In the genomic region with DNA sequence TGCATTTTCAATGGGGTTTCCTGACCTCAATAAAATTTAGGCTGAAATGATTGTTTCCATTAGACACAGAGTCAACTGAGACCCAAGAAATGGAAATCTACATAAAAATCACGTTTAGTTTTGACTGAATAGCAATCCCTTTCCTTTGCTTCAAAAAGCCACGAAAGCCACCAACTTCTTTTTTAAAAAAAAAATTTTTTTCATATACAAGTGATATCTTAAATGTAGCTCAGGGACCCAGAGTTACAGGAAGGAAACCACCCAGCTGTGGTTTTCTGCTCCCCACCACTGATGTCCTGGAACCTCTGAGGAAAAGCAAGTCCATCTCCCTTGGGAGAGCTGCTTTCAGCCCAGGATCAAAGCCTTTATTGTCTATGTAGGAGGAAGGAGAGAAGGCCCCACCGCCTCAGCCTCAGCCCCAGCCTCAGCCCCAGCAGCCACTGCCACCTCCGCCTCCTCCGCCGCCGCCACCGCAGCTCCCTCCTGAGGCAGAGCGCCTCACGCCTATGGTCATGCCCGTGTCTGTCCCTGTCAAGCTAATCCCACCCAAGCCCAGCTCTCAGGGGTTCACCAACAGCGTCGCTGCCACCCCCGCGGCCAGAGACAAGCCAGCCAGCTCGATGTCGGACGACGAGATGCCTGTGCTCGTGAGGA, we compare ENCODE assay signal across 23 mouse cellular contexts. TPM values are rescaled to one million over a fixed set of nuclear protein-coding genes. Genes with fewer than 3 reads are reported as not detected.
DNase-seq lines count a peak whose midpoint lies in the region; ATAC-seq and TF ChIP-seq lines count a peak whose summit lies in the region.
"Had no signal": no experiment of that assay in that cellular context is flagged by ENCODE, and none has a peak within 500 bp of the region (broad histone marks: within the 10 kb centered on the region; RNA-seq: fewer than 3 reads in every experiment).

No protein-coding gene starts in this region.

- no peak for TF ChIP-seq CTCF in E14TG2a.4 (conservative IDR thresholded peaks at IDR 0.05; ENCODE audit: low read length)

- peaks cover 60% of the 10 kb centered on the region for H3K36me3 ChIP-seq in midbrain, embryonic 10.5 days
- peaks cover 52% of the 10 kb centered on the region for H3K36me3 ChIP-seq in midbrain, embryonic 14.5 days (ENCODE audit: control insufficient read depth, insufficient read depth, low read length)
- peaks cover 29% of the 10 kb centered on the region for H3K36me3 ChIP-seq in E14TG2a.4 (ENCODE audit: insufficient read depth, low read length)

- H3K9ac ChIP-seq in midbrain, embryonic 14.5 days (replicated peaks; ENCODE audit: low read length) = no peak overlapping the region
- H3K9ac ChIP-seq: embryonic facial prominence, embryonic 13.5 days; forebrain, embryonic 13.5 days; forebrain, postnatal 0 days; heart, embryonic 13.5 days; hindbrain, embryonic 12.5 days had no signal

- no peak overlapping the region for H3K4me2 ChIP-seq in midbrain, embryonic 14.5 days (ENCODE audit: low read length)
- H3K4me2 ChIP-seq: embryonic facial prominence, embryonic 13.5 days; forebrain, embryonic 13.5 days; heart, embryonic 13.5 days; hindbrain, embryonic 12.5 days had no signal

- no peak for DNase-seq in midbrain, embryonic 10.5 days (ENCODE audit: low spot score)
- DNase-seq in midbrain, embryonic 14.5 days = no peak
- DNase-seq in 416B (ENCODE audit: low read depth) = peak; percentile 42
- DNase-seq in kidney, adult 11 months = no peak
- DNase-seq in gastrocnemius, postnatal 25 days = no peak
- DNase-seq: adrenal gland, adult 8-10 months; adrenal gland, postnatal 36 days; B cell, adult 2 months; cerebellum, adult 11 months; cerebellum, adult 8-10 months; cerebellum, postnatal 14 days; forebrain, postnatal 0 days; gastrocnemius, postnatal 14 days; heart, postnatal 4 days had no signal

- peaks cover 11% of the 10 kb centered on the region for H3K4me1 ChIP-seq in midbrain, embryonic 10.5 days
- H3K4me1 ChIP-seq in midbrain, embryonic 14.5 days (ENCODE audit: control insufficient read depth, insufficient read depth, low read length) = no peaks in the 10 kb centered on the region
- peaks cover 42% of the 10 kb centered on the region for H3K4me1 ChIP-seq in E14TG2a.4 (replicated peaks; ENCODE audit: low read depth, low read length)
- H3K4me1 ChIP-seq: embryonic facial prominence, embryonic 13.5 days; forebrain, embryonic 13.5 days; hindbrain, embryonic 12.5 days had no signal

- H3K27me3 ChIP-seq in midbrain, embryonic 10.5 days (ENCODE audit: low read depth, poor library complexity, severe bottlenecking) = no peaks in the 10 kb centered on the region
- H3K27me3 ChIP-seq in midbrain, embryonic 14.5 days (ENCODE audit: control insufficient read depth, insufficient read depth, low read length) = no peaks in the 10 kb centered on the region
- H3K27me3 ChIP-seq in E14TG2a.4 (ENCODE audit: insufficient read depth, low read length) = peaks cover 16% of the 10 kb centered on the region
- H3K27me3 ChIP-seq: embryonic facial prominence, embryonic 13.5 days; forebrain, embryonic 13.5 days; heart, embryonic 13.5 days; hindbrain, embryonic 12.5 days had no signal

- H3K27ac ChIP-seq in midbrain, embryonic 10.5 days (replicated peaks) = peak overlapping the region; percentile 25
- no peak overlapping the region for H3K27ac ChIP-seq in midbrain, embryonic 14.5 days (replicated peaks; ENCODE audit: low read depth, low read length)
- H3K27ac ChIP-seq: embryonic facial prominence, embryonic 13.5 days; forebrain, embryonic 13.5 days; heart, embryonic 13.5 days; hindbrain, embryonic 12.5 days had no signal

- no peaks in the 10 kb centered on the region for H3K9me3 ChIP-seq in midbrain, embryonic 10.5 days (replicated peaks)
- no peaks in the 10 kb centered on the region for H3K9me3 ChIP-seq in midbrain, embryonic 14.5 days (ENCODE audit: control insufficient read depth, low read length)
- no peaks in the 10 kb centered on the region for H3K9me3 ChIP-seq in E14TG2a.4 (ENCODE audit: low read length)
- H3K9me3 ChIP-seq: embryonic facial prominence, embryonic 13.5 days; forebrain, embryonic 13.5 days; heart, embryonic 13.5 days; hindbrain, embryonic 12.5 days had no signal

- ATAC-seq in midbrain, embryonic 14.5 days (ENCODE audit: low FRiP score, low TSS enrichment) = no peak
- ATAC-seq in common myeloid progenitor, adult 5-6 weeks (replicated peaks; ENCODE audit: low read depth, poor library complexity, severe bottlenecking) = peak; percentile 9; the same call in 1 of the 2 replicates
- ATAC-seq: CD4-positive, CD25-positive, alpha-beta regulatory T cell, adult 4 months; forebrain, embryonic 13.5 days; forebrain, postnatal 0 days; hindbrain, embryonic 16.5 days; inflammation-experienced regulatory T-cells, adult 6 months had no signal

- no peak overlapping the region for H3K4me3 ChIP-seq in midbrain, embryonic 10.5 days
- H3K4me3 ChIP-seq in midbrain, embryonic 14.5 days (replicated peaks; ENCODE audit: low read depth, low read length) = no peak overlapping the region
- 0 out of 2 replicates have a peak overlapping the region, but pooled peaks have one; percentile 26 for H3K4me3 ChIP-seq in E14TG2a.4 (replicated peaks; ENCODE audit: low read length)
- H3K4me3 ChIP-seq: embryonic facial prominence, embryonic 13.5 days; forebrain, embryonic 13.5 days; heart, embryonic 13.5 days; hindbrain, embryonic 12.5 days had no signal

- 87% methylated on average over 20 of the region's 20 CpGs for WGBS in midbrain, embryonic 10.5 days
- 66% methylated on average over 20 of the region's 20 CpGs for WGBS in midbrain, embryonic 14.5 days

RNA-seq across cellular contexts. Expression of a gene that starts 49.6 kb away (rescaled TPM):
- 83.8 and 84.2 TPM in 2 replicates for polyA plus RNA-seq in midbrain, embryonic 10.5 days (2016; fragmentation: Nextera tagmentation; extraction: Ambion mirVana)
- polyA plus RNA-seq in midbrain, embryonic 14.5 days (2014; fragmentation: Nextera tagmentation; extraction: Ambion mirVana) = 79.6 and 83.3 TPM in 2 replicates
- 56.6 and 62.0 TPM in 2 replicates for total RNA-seq in common myeloid progenitor, adult 5-6 weeks (2017)
- total RNA-seq in gastrocnemius, postnatal 25 days (2021) = 10 to 100 TPM; 31.9 to 33.5 TPM
